Mouse (Mus musculus): ENCODE results near the gene Sfxn5.

DNA sequence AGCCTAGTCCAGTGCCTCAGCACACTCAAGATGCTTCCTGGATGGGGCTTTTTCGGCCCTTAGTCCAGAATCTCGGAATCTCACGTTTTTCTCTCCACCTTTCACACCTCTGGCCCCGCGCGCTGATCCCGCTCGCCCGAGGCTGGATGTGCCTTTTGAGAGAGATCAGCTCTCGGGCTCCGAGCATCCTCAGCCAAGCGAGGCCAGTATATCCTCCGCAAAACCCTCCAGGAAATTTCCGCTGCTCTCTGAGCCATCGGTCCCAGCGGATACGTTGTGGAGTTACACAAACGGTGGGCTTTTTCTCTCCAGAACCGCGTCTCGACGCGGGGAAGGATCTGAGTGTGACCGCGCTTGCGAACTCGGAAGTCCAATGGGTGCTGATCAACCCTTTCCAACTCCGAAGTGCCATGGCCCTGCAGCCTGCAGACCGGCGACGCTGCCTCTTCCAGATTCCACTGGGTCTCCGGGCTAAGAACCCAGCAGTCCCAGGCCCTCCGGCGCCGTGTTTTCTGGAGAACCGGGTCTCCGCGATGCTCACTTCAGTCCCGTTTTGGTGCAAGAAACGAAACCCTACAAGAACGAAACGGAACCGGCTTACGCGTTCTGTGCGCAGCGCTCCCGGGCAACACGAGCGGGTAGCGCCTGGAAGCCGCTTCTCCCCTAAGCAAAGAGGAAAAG lies 143.2 kb downstream of the Sfxn5 start:
- TF ChIP-seq EP300 (IDR thresholded peaks at IDR 0.05; ENCODE audit: low read depth) (no peak), CTCF (IDR thresholded peaks at IDR 0.05; ENCODE audit: low read depth) (no peak)

Data from liver, embryonic 14.5 days (tissue).